Mouse (Mus musculus): ENCODE measurements around the gene Chst11.

GRCm38 (mm10) chr10:83169554-83169953 is 184.3 kb downstream of the Chst11 start:
- TF ChIP-seq POLR2A (IDR thresholded peaks at IDR 0.05; ENCODE audit: borderline replicate concordance, insufficient read depth, low read length) (no peak), CTCF (IDR thresholded peaks at IDR 0.05; ENCODE audit: borderline replicate concordance, insufficient read depth, low read depth, low read length) (no peak)
